Mouse (Mus musculus): ENCODE measurements at regions not wholly inside any gene's neighbourhood (a gene's known extent, or its start where the extent isn't known, plus 50 kb on each side); places are given as distances from the start of the nearest gene placed in this dataset.

DNA sequence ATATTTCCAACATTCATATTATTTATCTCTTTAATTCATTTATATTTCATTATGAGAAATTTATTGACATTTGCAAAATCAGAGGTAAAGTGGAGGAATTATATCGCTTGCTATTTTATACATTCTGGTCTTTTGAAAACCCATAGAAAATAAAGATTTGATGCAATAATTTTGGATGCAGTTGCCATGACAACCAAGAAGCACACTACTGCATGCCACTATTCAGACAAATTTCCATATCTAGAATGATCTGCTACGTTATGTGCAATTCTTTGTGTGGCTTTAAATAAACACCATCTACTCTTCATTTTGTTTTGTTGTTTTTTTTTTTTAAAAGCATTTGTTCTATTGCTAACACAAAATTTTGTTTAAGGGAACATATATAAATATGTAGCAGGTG lies 474.4 kb downstream of the Pcdh18 start:
- DNase-seq = no peak

DNA sequence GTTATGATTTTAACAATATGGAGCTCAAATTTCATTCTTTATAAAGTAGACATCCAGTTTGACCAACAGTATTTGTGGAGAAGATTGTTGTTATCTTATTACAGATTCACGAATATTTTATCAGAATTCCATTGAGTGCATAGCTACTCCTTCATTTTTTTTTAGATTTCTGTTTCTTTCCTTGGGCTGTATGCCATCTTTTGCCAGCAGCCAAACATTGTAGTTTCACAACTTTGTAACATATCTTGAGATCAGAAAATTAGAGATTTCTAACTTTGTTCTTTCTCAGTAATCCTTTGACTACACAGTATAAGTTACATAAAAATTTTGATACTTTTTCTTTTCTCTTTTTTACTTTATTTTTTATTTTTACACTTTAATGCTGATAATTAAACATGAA lies 478.8 kb downstream of the Pcdh18 start:
- no peak for DNase-seq

DNA sequence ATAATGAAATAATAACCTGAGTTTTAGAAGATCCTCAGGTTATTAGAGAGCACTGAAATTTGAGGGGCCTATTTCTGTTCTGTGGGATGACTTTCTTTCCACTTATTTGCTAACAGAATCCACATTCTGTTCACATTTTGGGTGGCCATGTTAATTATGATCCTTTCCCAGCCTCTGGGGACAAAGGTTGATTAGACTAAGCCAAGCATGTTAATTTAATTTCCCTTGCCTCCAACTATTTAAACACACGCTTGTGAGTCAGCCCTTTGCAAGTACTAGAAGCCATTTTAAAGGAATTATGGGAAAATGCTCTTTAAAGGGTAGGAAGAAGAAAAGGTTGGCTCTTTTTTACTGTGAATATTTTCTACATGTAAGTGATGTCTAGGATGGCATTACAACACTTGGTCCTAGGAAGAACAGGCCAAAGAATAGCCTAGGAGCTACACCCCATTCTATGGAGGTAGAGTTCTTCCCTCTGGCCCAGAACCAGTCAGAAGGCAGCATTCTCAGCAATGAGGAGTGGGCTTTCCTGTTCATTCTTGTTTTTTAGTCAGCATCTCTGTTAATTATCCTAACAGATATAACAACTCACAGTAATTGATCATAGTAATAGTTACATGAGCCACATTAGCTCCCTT lies 482.7 kb downstream of the Pcdh18 start:
- DNase-seq = peak; percentile 18

DNA sequence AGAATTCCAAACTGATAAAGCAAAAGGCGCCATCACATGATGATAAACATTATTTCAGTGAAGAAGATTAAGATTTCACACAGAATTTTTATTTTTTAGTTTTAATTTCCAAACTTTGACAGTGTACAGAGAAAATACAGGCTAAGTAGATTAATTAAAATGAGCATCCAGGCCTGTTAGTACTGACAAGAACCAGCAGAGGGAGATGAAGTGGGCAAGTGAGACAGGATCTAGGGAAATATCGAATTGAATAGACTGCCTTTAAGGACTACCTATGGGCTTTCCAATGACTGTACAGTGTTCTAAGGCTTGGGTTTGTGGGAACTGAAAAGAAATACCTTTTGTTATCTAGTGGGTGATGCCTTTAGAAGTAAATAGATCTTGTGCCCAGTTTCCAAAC lies 491.1 kb downstream of the Pcdh18 start:
- DNase-seq = peak; percentile 17
